Mouse (Mus musculus): ENCODE data around the gene Pacs2. TPM values are rescaled to one million over a fixed set of nuclear protein-coding genes. Genes with fewer than 3 reads are reported as not detected.

Gene Pacs2
- polyA plus RNA-seq, 1 experiment from 2014 or later: 24.7 TPM

- DNase-seq (ENCODE audit: low spot score) (no peak), ATAC-seq (replicated peaks; ENCODE audit: low FRiP score) (no peak)
- no peaks in the 10 kb centered on the region; the same call in 1 of the 2 replicates for H3K36me3 ChIP-seq (ENCODE audit: control insufficient read depth, insufficient read depth, low read length)
- H3K4me3 ChIP-seq (ENCODE audit: low read depth, low read length): no peak overlapping the region
- H3K4me1 ChIP-seq (replicated peaks; ENCODE audit: control insufficient read depth, insufficient read depth, low read length): peaks cover 14% of the 10 kb centered on the region
- no peaks in the 10 kb centered on the region; the same call in 1 of the 2 replicates for H3K9me3 ChIP-seq (ENCODE audit: control insufficient read depth, low read length)
- H3K9ac ChIP-seq (ENCODE audit: low read length): no peak overlapping the region
- H3K27me3 ChIP-seq (ENCODE audit: control insufficient read depth, insufficient read depth, low read length): no peaks in the 10 kb centered on the region
- no peak overlapping the region for H3K4me2 ChIP-seq (ENCODE audit: low read depth, low read length, severe bottlenecking)
- H3K27ac ChIP-seq (ENCODE audit: low read depth, low read length): no peak overlapping the region
- 89% methylated on average over 8 of the region's 8 CpGs for WGBS
Measured at GRCm38 (mm10) chr12:113103846-113104451, 89.6 kb downstream of the Pacs2 start.

GRCm38 (mm10) chr12:113106386-113106785 lies 92.1 kb downstream of the Pacs2 start:
- 91% methylated on average over 6 of the region's 6 CpGs for WGBS
- no peak for ATAC-seq (replicated peaks; ENCODE audit: low FRiP score)

GRCm38 (mm10) chr12:113107431-113108124 lies 93.3 kb downstream of the Pacs2 start:
- Histone ChIP-seq H3K9me3 (ENCODE audit: control insufficient read depth, low read length) (no peaks in the 10 kb centered on the region; the same call in 1 of the 2 replicates), H3K27me3 (ENCODE audit: control insufficient read depth, insufficient read depth, low read length) (no peaks in the 10 kb centered on the region), H3K4me1 (replicated peaks; ENCODE audit: control insufficient read depth, insufficient read depth, low read length) (no peaks in the 10 kb centered on the region), H3K4me3 (ENCODE audit: low read depth, low read length) (no peak overlapping the region), H3K27ac (ENCODE audit: low read depth, low read length) (no peak overlapping the region), H3K4me2 (ENCODE audit: low read depth, low read length, severe bottlenecking) (no peak overlapping the region), H3K9ac (ENCODE audit: low read length) (no peak overlapping the region), H3K36me3 (ENCODE audit: control insufficient read depth, insufficient read depth, low read length) (no peaks in the 10 kb centered on the region; the same call in 1 of the 2 replicates)
- WGBS: 87% methylated on average over 4 of the region's 4 CpGs
- DNase-seq (ENCODE audit: low spot score): no peak
- no peak for ATAC-seq (replicated peaks; ENCODE audit: low FRiP score)

More at GRCm38 (mm10) chr12:113106386-113106785, 92.1 kb downstream of the Pacs2 start:
- H3K36me3 ChIP-seq (ENCODE audit: control insufficient read depth, insufficient read depth, low read length): no peaks in the 10 kb centered on the region; the same call in 1 of the 2 replicates
- no peaks in the 10 kb centered on the region for H3K27me3 ChIP-seq (ENCODE audit: control insufficient read depth, insufficient read depth, low read length)
- no peak overlapping the region for H3K4me3 ChIP-seq (ENCODE audit: low read depth, low read length)
- DNase-seq (ENCODE audit: low spot score): no peak
- H3K9ac ChIP-seq (ENCODE audit: low read length): no peak overlapping the region
- no peak overlapping the region for H3K27ac ChIP-seq (ENCODE audit: low read depth, low read length)
- 0 out of 2 replicates have a peak, but pooled peaks cover 2% of the 10 kb centered on the region for H3K4me1 ChIP-seq (replicated peaks; ENCODE audit: control insufficient read depth, insufficient read depth, low read length)
- H3K9me3 ChIP-seq (ENCODE audit: control insufficient read depth, low read length): no peaks in the 10 kb centered on the region; the same call in 1 of the 2 replicates
- H3K4me2 ChIP-seq (ENCODE audit: low read depth, low read length, severe bottlenecking): no peak overlapping the region

- Histone ChIP-seq H3K27me3 (ENCODE audit: control insufficient read depth, insufficient read depth, low read length) (no peaks in the 10 kb centered on the region), H3K4me3 (ENCODE audit: low read depth, low read length) (no peak overlapping the region), H3K9ac (ENCODE audit: low read length) (no peak overlapping the region), H3K4me1 (replicated peaks; ENCODE audit: control insufficient read depth, insufficient read depth, low read length) (no peaks in the 10 kb centered on the region), H3K4me2 (ENCODE audit: low read depth, low read length, severe bottlenecking) (no peak overlapping the region), H3K36me3 (ENCODE audit: control insufficient read depth, insufficient read depth, low read length) (no peaks in the 10 kb centered on the region; the same call in 1 of the 2 replicates), H3K27ac (ENCODE audit: low read depth, low read length) (no peak overlapping the region), H3K9me3 (ENCODE audit: control insufficient read depth, low read length) (no peaks in the 10 kb centered on the region; the same call in 1 of the 2 replicates)
- no peak for DNase-seq (ENCODE audit: low spot score)
- ATAC-seq (replicated peaks; ENCODE audit: low FRiP score): 0 out of 2 replicates have a peak, but pooled peaks have one; percentile 16
- 93% methylated on average over 17 of the region's 17 CpGs for WGBS
Measured at GRCm38 (mm10) chr12:113108528-113109283, 94.4 kb downstream of the Pacs2 start.

- Histone ChIP-seq H3K9me3 (ENCODE audit: control insufficient read depth, low read length) (no peaks in the 10 kb centered on the region; the same call in 1 of the 2 replicates), H3K27me3 (ENCODE audit: control insufficient read depth, insufficient read depth, low read length) (no peaks in the 10 kb centered on the region), H3K9ac (ENCODE audit: low read length) (no peak overlapping the region), H3K4me1 (replicated peaks; ENCODE audit: control insufficient read depth, insufficient read depth, low read length) (no peaks in the 10 kb centered on the region), H3K27ac (ENCODE audit: low read depth, low read length) (no peak overlapping the region), H3K4me2 (ENCODE audit: low read depth, low read length, severe bottlenecking) (no peak overlapping the region), H3K4me3 (ENCODE audit: low read depth, low read length) (no peak overlapping the region), H3K36me3 (ENCODE audit: control insufficient read depth, insufficient read depth, low read length) (peaks cover 2% of the 10 kb centered on the region; the same call in 1 of the 2 replicates)
- DNase-seq (ENCODE audit: low spot score) (no peak), ATAC-seq (replicated peaks; ENCODE audit: low FRiP score) (no peak)
- WGBS: 90% methylated on average over 10 of the region's 10 CpGs
Measured at GRCm38 (mm10) chr12:113109801-113110200, 95.5 kb downstream of the Pacs2 start.

- no peak overlapping the region for H3K4me2 ChIP-seq (ENCODE audit: low read depth, low read length, severe bottlenecking)
- no peak overlapping the region for H3K4me3 ChIP-seq (ENCODE audit: low read depth, low read length)
- DNase-seq (ENCODE audit: low spot score) (no peak), ATAC-seq (replicated peaks; ENCODE audit: low FRiP score) (no peak)
- peaks cover 12% of the 10 kb centered on the region for H3K36me3 ChIP-seq (ENCODE audit: control insufficient read depth, insufficient read depth, low read length)
- no peaks in the 10 kb centered on the region for H3K27me3 ChIP-seq (ENCODE audit: control insufficient read depth, insufficient read depth, low read length)
- no peak overlapping the region for H3K27ac ChIP-seq (ENCODE audit: low read depth, low read length)
- H3K9ac ChIP-seq (ENCODE audit: low read length): no peak overlapping the region
- 90% methylated on average over 4 of the region's 4 CpGs for WGBS
- H3K9me3 ChIP-seq (ENCODE audit: control insufficient read depth, low read length): no peaks in the 10 kb centered on the region
- H3K4me1 ChIP-seq (replicated peaks; ENCODE audit: control insufficient read depth, insufficient read depth, low read length): no peaks in the 10 kb centered on the region
Measured at GRCm38 (mm10) chr12:113114141-113114540, 99.8 kb downstream of the Pacs2 start.

- no peaks in the 10 kb centered on the region for H3K4me1 ChIP-seq (replicated peaks; ENCODE audit: control insufficient read depth, insufficient read depth, low read length)
- ATAC-seq (replicated peaks; ENCODE audit: low FRiP score) (no peak), DNase-seq (ENCODE audit: low spot score) (no peak)
- WGBS: 90% methylated on average over 16 of the region's 16 CpGs
- H3K9ac ChIP-seq (ENCODE audit: low read length): no peak overlapping the region
- H3K27me3 ChIP-seq (ENCODE audit: control insufficient read depth, insufficient read depth, low read length): no peaks in the 10 kb centered on the region
- peaks cover 14% of the 10 kb centered on the region for H3K36me3 ChIP-seq (ENCODE audit: control insufficient read depth, insufficient read depth, low read length)
- no peak overlapping the region for H3K4me3 ChIP-seq (ENCODE audit: low read depth, low read length)
- H3K9me3 ChIP-seq (ENCODE audit: control insufficient read depth, low read length): no peaks in the 10 kb centered on the region
- no peak overlapping the region for H3K4me2 ChIP-seq (ENCODE audit: low read depth, low read length, severe bottlenecking)
- no peak overlapping the region for H3K27ac ChIP-seq (ENCODE audit: low read depth, low read length)
Measured at GRCm38 (mm10) chr12:113114856-113115538, 100.7 kb downstream of the Pacs2 start.

Measured in forebrain, embryonic 11.5 days (tissue).